Mouse (Mus musculus) 416B (cell line): ENCODE results near the gene Olfr1039.
"Not testable (repeated sequence)": the region's sequence is repeated elsewhere in the genome, so short reads cannot be mapped to it uniquely, and the experiment has no call there.

ENCODE experiments used
- DNase-seq: peaks from one replicate; pipeline ENCODE4 v3.0.0; 2011; ENCODE audit warnings: low read depth

The Olfr1039 gene

GRCm38 (mm10) chr2:86135828-86136227, at the start of gene Olfr1039:
Olfr1039 (minus strand) TSS chr2:86135928.
- DNase-seq: no peak

GRCm38 (mm10) chr2:86179950-86180349, 44.2 kb upstream of the Olfr1039 start:
- no peak for DNase-seq

GRCm38 (mm10) chr2:86177720-86178119, 42.0 kb upstream of the Olfr1039 start, which contains the start of gene Olfr1044:
Olfr1044 (minus strand) TSS chr2:86177820.
- DNase-seq: no peak

GRCm38 (mm10) chr2:86175422-86175821, 39.7 kb upstream of the Olfr1039 start:
- DNase-seq: peak; percentile 50

GRCm38 (mm10) chr2:86167422-86167821, 31.7 kb upstream of the Olfr1039 start, which contains the start of gene Olfr1043:
Olfr1043 (minus strand) TSS chr2:86167522.
- DNase-seq: no peak

GRCm38 (mm10) chr2:86161738-86162137, 26.0 kb upstream of the Olfr1039 start, which contains the start of gene Olfr1042:
Olfr1042 (minus strand) TSS chr2:86161838.
- no peak for DNase-seq

- DNase-seq: no peak
Observed at GRCm38 (mm10) chr2:86146632-86147031, 10.9 kb upstream of the Olfr1039 start, which contains the start of gene Olfr1040. Olfr1040 (minus strand) TSS chr2:86146732.

GRCm38 (mm10) chr2:86087285-86087684, 48.4 kb downstream of the Olfr1039 start, which contains the start of gene Olfr1037:
Olfr1037 (minus strand) TSS chr2:86087385.
- no peak for DNase-seq

- DNase-seq: not testable (repeated sequence)
Observed at GRCm38 (mm10) chr2:86080478-86080877, 55.2 kb downstream of the Olfr1039 start.
